Mouse (Mus musculus) heart, postnatal 0 days (tissue): ENCODE data around the gene Gm14137. TPM values are rescaled to one million over a fixed set of nuclear protein-coding genes. Genes with fewer than 3 reads are reported as not detected.

ENCODE experiments used
- ATAC-seq: fragments of 200-750 bp; cut with Nextera tagmentation; 2 replicates; pipeline ENCODE4 v1.8.0; 2017; ENCODE audit warnings: low read depth, moderate number of reproducible peaks, moderate library complexity; ENCODE audit not compliant: insufficient read depth
- DNase-seq: peaks from one replicate; pipeline ENCODE4 v3.0.0-alpha.2; 2016; ENCODE audit warnings: low spot score
- H3K27ac ChIP-seq: fragments of 300-500 bp; sonication (generic); 2 replicates; pipeline ENCODE4 v1.5.1; 2014; ENCODE audit warnings: low read depth, mild to moderate bottlenecking
- H3K27me3 ChIP-seq: fragments of 300-500 bp; sonication (generic); 2 replicates; pipeline ENCODE4 v1.6.1; 2014; ENCODE audit warnings: low read length, mixed read lengths; ENCODE audit not compliant: control insufficient read depth, insufficient read depth
- H3K36me3 ChIP-seq: fragments of 300-500 bp; sonication (generic); replicated peaks from 2 replicates; pipeline ENCODE4 v1.6.1; 2014; ENCODE audit warnings: low read length, mixed read lengths; ENCODE audit not compliant: control insufficient read depth, insufficient read depth
- H3K4me1 ChIP-seq: fragments of 300-500 bp; sonication (generic); 2 replicates; pipeline ENCODE4 v1.6.1; 2014; ENCODE audit warnings: antibody characterized with exemption; ENCODE audit not compliant: control insufficient read depth, insufficient read depth
- H3K4me2 ChIP-seq: fragments of 300-500 bp; sonication (generic); 2 replicates; pipeline ENCODE4 v1.6.1; 2014; ENCODE audit warnings: low read depth, mild to moderate bottlenecking, low read length, moderate library complexity
- H3K4me3 ChIP-seq: fragments of 300-500 bp; sonication (generic); 2 replicates; pipeline ENCODE4 v1.5.1; 2014; ENCODE audit warnings: low read depth, low read length
- H3K9ac ChIP-seq: fragments of 300-500 bp; sonication (generic); replicated peaks from 2 replicates; pipeline ENCODE4 v1.6.1; 2014; ENCODE audit warnings: low read depth, low read length, mixed read lengths
- H3K9me3 ChIP-seq: fragments of 300-500 bp; sonication (generic); replicated peaks from 2 replicates; pipeline ENCODE4 v1.6.1; 2016; ENCODE audit warnings: low read length; ENCODE audit not compliant: control insufficient read depth
- CTCF ChIP-seq: IDR thresholded peaks from 2 replicates; pipeline ENCODE4 v1.5.1; 2016; ENCODE audit warnings: antibody characterized with exemption, control low read depth, low read depth
- EP300 ChIP-seq: IDR thresholded peaks from 2 replicates; pipeline ENCODE4 v1.6.1; 2016; ENCODE audit warnings: antibody characterized with exemption, low read depth
- WGBS: fragments of 180-500 bp; shearing (Covaris S2); extraction: QIAGEN DNeasy Blood & Tissue Kit; methylation state at CpG from one replicate; pipeline ENCODE4 v1.1.7; 2014; 5-methylcytosine and 5-hydroxymethylcytosine counted together
- polyA plus RNA-seq: library from polyadenylated mRNA; unstranded; fragments of >200 nt; fragmentation: Nextera tagmentation; extraction: Ambion mirVana; gene quantifications from 2 replicates; pipeline ENCODE4 v1.2.1, GENCODE M21; 2015
- total RNA-seq: library from RNA; depleted of rRNA; stranded (reverse); fragments of >200 nt; gene quantifications from 2 replicates; pipeline ENCODE4 v1.2.3, GENCODE M21; 2014; ENCODE audit warnings: low replicate concordance; rRNA removed

Gene Gm14137
- total and polyA plus RNA-seq, 2 experiments from 2014 or later, result 0.12 TPM; not detected in 1

- Histone ChIP-seq H3K4me2 (no peak overlapping the region), H3K4me3 (no peak overlapping the region), H3K4me1 (peaks cover 3% of the 10 kb centered on the region; the same call in 1 of the 2 replicates), H3K36me3 (no peaks in the 10 kb centered on the region), H3K9me3 (no peaks in the 10 kb centered on the region), H3K27me3 (no peaks in the 10 kb centered on the region), H3K27ac (peak overlapping the region; percentile 74), H3K9ac (no peak overlapping the region)
- DNase-seq, result no peak
- no peak for TF ChIP-seq CTCF
- TF ChIP-seq EP300, result no peak
- WGBS, result 70% methylated on average over 4 of the region's 4 CpGs
- ATAC-seq, result no peak
Observed at GRCm38 (mm10) chr2:119203871-119204460, 29.7 kb downstream of the Gm14137 start.

- H3K27ac ChIP-seq, result peak overlapping the region; percentile 88
- no peak for DNase-seq
- H3K9ac ChIP-seq, result peak overlapping the region; percentile 70
- H3K9me3 ChIP-seq, result no peaks in the 10 kb centered on the region
- TF ChIP-seq EP300 (no peak), CTCF (no peak)
- WGBS, result 13% methylated on average over 6 of the region's 6 CpGs
- H3K4me3 ChIP-seq, result peak overlapping the region; percentile 90
- H3K4me2 ChIP-seq, result peak overlapping the region; percentile 69
- H3K36me3 ChIP-seq, result peaks cover 20% of the 10 kb centered on the region
- peaks cover 3% of the 10 kb centered on the region; the same call in 1 of the 2 replicates for H3K4me1 ChIP-seq
- no peaks in the 10 kb centered on the region for H3K27me3 ChIP-seq
- no peak for ATAC-seq
Observed at GRCm38 (mm10) chr2:119207961-119208343, 33.6 kb downstream of the Gm14137 start.

GRCm38 (mm10) chr2:119208344-119209175, 34.3 kb downstream of the Gm14137 start, which contains the start of the genes Zfyve19 and Dnajc17:
Zfyve19 (plus strand) TSS chr2:119208617.
Dnajc17 (minus strand) TSS chr2:119208795.
- no peak for TF ChIP-seq EP300
- no peak for TF ChIP-seq CTCF
- Histone ChIP-seq H3K27me3 (no peaks in the 10 kb centered on the region), H3K36me3 (peaks cover 25% of the 10 kb centered on the region), H3K4me2 (peak within 1 kb of the TSS; percentile 87), H3K4me3 (peak within 1 kb of the TSS; percentile 90), H3K4me1 (0 out of 2 replicates have a peak, but pooled peaks cover 3% of the 10 kb centered on the region), H3K9me3 (no peaks in the 10 kb centered on the region), H3K27ac (peak within 1 kb of the TSS; percentile 88), H3K9ac (peak within 1 kb of the TSS; percentile 73)
- ATAC-seq (peak; percentile 97), DNase-seq (peak; percentile 98)
- under 1% methylated on average over 51 of the region's 51 CpGs for WGBS

- Histone ChIP-seq H3K27me3 (no peaks in the 10 kb centered on the region), H3K36me3 (peaks cover 28% of the 10 kb centered on the region), H3K4me3 (peak overlapping the region; percentile 90), H3K4me1 (0 out of 2 replicates have a peak, but pooled peaks cover 3% of the 10 kb centered on the region), H3K27ac (0 out of 2 replicates have a peak overlapping the region, but pooled peaks have one; percentile 39), H3K4me2 (peak overlapping the region; percentile 87), H3K9ac (peak overlapping the region; percentile 73), H3K9me3 (no peaks in the 10 kb centered on the region)
- WGBS, result under 1% methylated on average over 13 of the region's 13 CpGs
- DNase-seq (no peak), ATAC-seq (no peak)
- no peak for TF ChIP-seq EP300
- TF ChIP-seq CTCF, result no peak
Observed at GRCm38 (mm10) chr2:119209176-119209507, 34.8 kb downstream of the Gm14137 start.

Other genes with a start within 250 kb of the Gm14137 start
- gene Chst14, start 248.0 kb upstream of the Gm14137 start, total RNA-seq, result 10.8 and 15.3 TPM in 2 replicates
- gene Chst14, start 248.0 kb upstream of the Gm14137 start, polyA plus RNA-seq, result 12.8 and 14.3 TPM in 2 replicates
- gene Ccdc32, start 145.1 kb upstream of the Gm14137 start, total RNA-seq, result 14.7 and 19.1 TPM in 2 replicates
- 20.7 and 21.1 TPM in 2 replicates for gene Ccdc32, start 145.1 kb upstream of the Gm14137 start, polyA plus RNA-seq
- 8.8 and 14.3 TPM in 2 replicates for gene Rpusd2, start 139.7 kb upstream of the Gm14137 start, total RNA-seq
- 2.6 and 3.3 TPM in 2 replicates for gene Rpusd2, start 139.7 kb upstream of the Gm14137 start, polyA plus RNA-seq
- 9.1 and 50.5 TPM in 2 replicates for gene Knl1, start 127.4 kb upstream of the Gm14137 start, total RNA-seq
- 12.6 and 14.5 TPM in 2 replicates for gene Knl1, start 127.4 kb upstream of the Gm14137 start, polyA plus RNA-seq
- 2.7 and 10.9 TPM in 2 replicates for gene Rad51, start 61.7 kb upstream of the Gm14137 start, total RNA-seq
- gene Rad51, start 61.7 kb upstream of the Gm14137 start, polyA plus RNA-seq, result 7.7 and 8.1 TPM in 2 replicates
- 17.0 and 24.2 TPM in 2 replicates for gene Rmdn3, start 17.5 kb upstream of the Gm14137 start, total RNA-seq
- gene Rmdn3, start 17.5 kb upstream of the Gm14137 start, polyA plus RNA-seq, result 14.4 and 14.6 TPM in 2 replicates
- 1.5 and 12.0 TPM in 2 replicates for gene Gchfr, start 6.7 kb upstream of the Gm14137 start, total RNA-seq
- gene Gchfr, start 6.7 kb upstream of the Gm14137 start, polyA plus RNA-seq, result 5.6 and 5.7 TPM in 2 replicates
- gene Zfyve19, start 34.1 kb downstream of the Gm14137 start, total RNA-seq, result 17.7 and 26.4 TPM in 2 replicates
- 26.9 and 27.3 TPM in 2 replicates for gene Zfyve19, start 34.1 kb downstream of the Gm14137 start, polyA plus RNA-seq
- gene Dnajc17, start 34.3 kb downstream of the Gm14137 start, total RNA-seq, result 8.4 and 18.7 TPM in 2 replicates
- gene Dnajc17, start 34.3 kb downstream of the Gm14137 start, polyA plus RNA-seq, result 8.8 and 9.1 TPM in 2 replicates
- not detected in 2 replicates for gene Ppp1r14d, start 55.4 kb downstream of the Gm14137 start, total RNA-seq
- gene Ppp1r14d, start 55.4 kb downstream of the Gm14137 start, polyA plus RNA-seq, result not detected in 2 replicates
- gene Spint1, start 62.9 kb downstream of the Gm14137 start, total RNA-seq, result 11.6 and 11.7 TPM in 2 replicates
- gene Spint1, start 62.9 kb downstream of the Gm14137 start, polyA plus RNA-seq, result 0.14 and 0.34 TPM in 2 replicates
- 3.4 TPM in 1 of 2 replicates, not detected in the other for gene Rhov, start 96.8 kb downstream of the Gm14137 start, total RNA-seq
- 0.19 TPM in 1 of 2 replicates, not detected in the other for gene Rhov, start 96.8 kb downstream of the Gm14137 start, polyA plus RNA-seq
- 14.3 and 16.2 TPM in 2 replicates for gene Vps18, start 114.2 kb downstream of the Gm14137 start, total RNA-seq
- 8.0 and 8.3 TPM in 2 replicates for gene Vps18, start 114.2 kb downstream of the Gm14137 start, polyA plus RNA-seq
- 5.0 and 6.6 TPM in 2 replicates for gene Dll4, start 151.3 kb downstream of the Gm14137 start, total RNA-seq
- gene Dll4, start 151.3 kb downstream of the Gm14137 start, polyA plus RNA-seq, result 5.7 and 6.2 TPM in 2 replicates
- gene Chac1, start 176.7 kb downstream of the Gm14137 start, total RNA-seq, result 0.11 and 0.27 TPM in 2 replicates
- gene Chac1, start 176.7 kb downstream of the Gm14137 start, polyA plus RNA-seq, result 0.30 and 0.52 TPM in 2 replicates